Mouse (Mus musculus) forebrain, embryonic 16.5 days (tissue): ENCODE results near the gene Ubr7. TPM values are rescaled to one million over a fixed set of nuclear protein-coding genes. Genes with fewer than 3 reads are reported as not detected.

Experiments
- ATAC-seq: fragments of 200-750 bp; cut with Nextera tagmentation; 2 replicates; pipeline ENCODE4 v1.8.0; 2017; ENCODE audit warnings: mild to moderate bottlenecking, moderate library complexity
- H3K27ac ChIP-seq: fragments of 300-500 bp; sonication (generic); 2 replicates; pipeline ENCODE4 v1.5.1; 2014; ENCODE audit warnings: low read length, control low read depth
- H3K27me3 ChIP-seq: fragments of 300-500 bp; sonication (generic); replicated peaks from 2 replicates; pipeline ENCODE4 v1.6.1; 2014; ENCODE audit warnings: low read length; ENCODE audit not compliant: control insufficient read depth, insufficient read depth
- H3K36me3 ChIP-seq: fragments of 300-500 bp; sonication (generic); 2 replicates; pipeline ENCODE4 v1.6.1; 2014; ENCODE audit not compliant: control insufficient read depth, insufficient read depth
- H3K4me1 ChIP-seq: fragments of 300-500 bp; sonication (generic); replicated peaks from 2 replicates; pipeline ENCODE4 v1.6.1; 2014; ENCODE audit warnings: low read length; ENCODE audit not compliant: control insufficient read depth, insufficient read depth
- H3K4me2 ChIP-seq: fragments of 300-500 bp; sonication (generic); 2 replicates; pipeline ENCODE4 v1.6.1; 2014; ENCODE audit warnings: mild to moderate bottlenecking, low read length, control low read depth
- H3K4me3 ChIP-seq: fragments of 300-500 bp; sonication (generic); replicated peaks from 2 replicates; pipeline ENCODE4 v1.5.1; 2014; ENCODE audit warnings: mild to moderate bottlenecking, low read length, control low read depth
- H3K9ac ChIP-seq: fragments of 300-500 bp; sonication (generic); replicated peaks from 2 replicates; pipeline ENCODE4 v1.6.1; 2014; ENCODE audit warnings: low read depth, low read length, control low read depth
- H3K9me3 ChIP-seq: fragments of 300-500 bp; sonication (generic); 2 replicates; pipeline ENCODE4 v1.6.1; 2016; ENCODE audit warnings: low read length; ENCODE audit not compliant: control insufficient read depth
- WGBS: fragments of 180-500 bp; shearing (Covaris S2); extraction: QIAGEN DNeasy Blood & Tissue Kit; methylation state at CpG from one replicate; pipeline ENCODE4 v1.1.7; 2014; 5-methylcytosine and 5-hydroxymethylcytosine counted together
- polyA plus RNA-seq: library from polyadenylated mRNA; unstranded; fragments of >200 nt; fragmentation: Nextera tagmentation; extraction: Ambion mirVana; gene quantifications from 2 replicates; pipeline ENCODE4 v1.2.1, GENCODE M21; 2015

Ubr7 gene
- polyA plus RNA-seq, 1 experiment from 2014 or later = 43.1 TPM

GRCm38 (mm10) chr12:102784899-102785592, 27.3 kb downstream of the Ubr7 start:
- H3K27me3 ChIP-seq = no peaks in the 10 kb centered on the region
- no peak overlapping the region for H3K27ac ChIP-seq
- no peaks in the 10 kb centered on the region for H3K9me3 ChIP-seq
- H3K9ac ChIP-seq = no peak overlapping the region
- peaks cover 26% of the 10 kb centered on the region for H3K36me3 ChIP-seq
- H3K4me1 ChIP-seq = no peaks in the 10 kb centered on the region
- no peak overlapping the region for H3K4me3 ChIP-seq
- no peak overlapping the region for H3K4me2 ChIP-seq
- no peak for ATAC-seq
- 94% methylated on average over 19 of the region's 19 CpGs for WGBS

GRCm38 (mm10) chr12:102785593-102785985, 27.8 kb downstream of the Ubr7 start:
- WGBS = 81% methylated on average over 5 of the region's 5 CpGs
- H3K4me2 ChIP-seq = no peak overlapping the region
- no peaks in the 10 kb centered on the region for H3K4me1 ChIP-seq
- no peak overlapping the region for H3K4me3 ChIP-seq
- no peaks in the 10 kb centered on the region for H3K9me3 ChIP-seq
- no peaks in the 10 kb centered on the region for H3K27me3 ChIP-seq
- H3K9ac ChIP-seq = no peak overlapping the region
- no peak for ATAC-seq
- peaks cover 31% of the 10 kb centered on the region for H3K36me3 ChIP-seq
- no peak overlapping the region for H3K27ac ChIP-seq

DNA sequence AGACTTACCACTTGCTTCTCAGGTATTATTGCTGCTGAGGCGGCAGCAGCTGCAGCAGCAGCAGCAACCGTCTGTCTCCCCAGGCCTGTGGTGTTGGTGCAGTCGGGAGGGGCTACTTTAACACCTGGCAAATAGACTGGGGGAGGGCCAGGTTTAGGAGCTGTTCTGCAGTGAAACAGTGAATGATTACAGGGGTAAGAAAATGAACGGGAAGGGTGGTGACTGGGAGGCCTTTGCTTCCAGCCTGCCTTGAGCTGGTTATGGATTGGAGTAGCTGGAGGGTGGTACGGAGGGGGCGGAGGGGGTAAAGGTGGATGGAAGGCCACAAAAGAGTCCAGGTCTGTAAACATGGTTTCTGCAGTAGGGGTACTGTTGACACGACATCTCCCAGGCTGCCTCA, 30.2 kb downstream of the Ubr7 start:
- Histone ChIP-seq H3K9ac (no peak overlapping the region), H3K36me3 (peaks cover 34% of the 10 kb centered on the region), H3K4me2 (no peak overlapping the region), H3K9me3 (no peaks in the 10 kb centered on the region), H3K4me1 (no peaks in the 10 kb centered on the region), H3K4me3 (no peak overlapping the region), H3K27ac (no peak overlapping the region), H3K27me3 (no peaks in the 10 kb centered on the region)
- no peak for ATAC-seq
- 91% methylated on average over 7 of the region's 7 CpGs for WGBS

GRCm38 (mm10) chr12:102799528-102799927, 41.8 kb downstream of the Ubr7 start:
- no peak for ATAC-seq
- Histone ChIP-seq H3K9ac (no peak overlapping the region), H3K4me3 (no peak overlapping the region), H3K4me2 (no peak overlapping the region), H3K27ac (no peak overlapping the region), H3K4me1 (no peaks in the 10 kb centered on the region), H3K27me3 (no peaks in the 10 kb centered on the region), H3K36me3 (peaks cover 2% of the 10 kb centered on the region; the same call in 1 of the 2 replicates), H3K9me3 (no peaks in the 10 kb centered on the region)
- 98% methylated on average over 2 of the region's 2 CpGs for WGBS

GRCm38 (mm10) chr12:102814858-102815257, 57.1 kb downstream of the Ubr7 start:
- H3K27ac ChIP-seq = no peak overlapping the region
- no peak overlapping the region for H3K9ac ChIP-seq
- no peak for ATAC-seq
- WGBS = 70% methylated on average over 1 of the region's 1 CpGs
- peaks cover 1% of the 10 kb centered on the region; the same call in 1 of the 2 replicates for H3K36me3 ChIP-seq
- no peak overlapping the region for H3K4me2 ChIP-seq
- no peaks in the 10 kb centered on the region for H3K27me3 ChIP-seq
- no peaks in the 10 kb centered on the region for H3K9me3 ChIP-seq
- no peaks in the 10 kb centered on the region for H3K4me1 ChIP-seq
- H3K4me3 ChIP-seq = no peak overlapping the region

- H3K36me3 ChIP-seq = no peaks in the 10 kb centered on the region
- H3K27ac ChIP-seq = no peak overlapping the region
- no peak for ATAC-seq
- WGBS = 97% methylated on average over 1 of the region's 1 CpGs
- no peaks in the 10 kb centered on the region for H3K9me3 ChIP-seq
- H3K27me3 ChIP-seq = no peaks in the 10 kb centered on the region
- no peak overlapping the region for H3K4me3 ChIP-seq
- H3K9ac ChIP-seq = no peak overlapping the region
- H3K4me1 ChIP-seq = no peaks in the 10 kb centered on the region
- H3K4me2 ChIP-seq = no peak overlapping the region
These were observed 68.6 kb downstream of the Ubr7 start for GRCm38 (mm10) chr12:102826399-102826798.

DNA sequence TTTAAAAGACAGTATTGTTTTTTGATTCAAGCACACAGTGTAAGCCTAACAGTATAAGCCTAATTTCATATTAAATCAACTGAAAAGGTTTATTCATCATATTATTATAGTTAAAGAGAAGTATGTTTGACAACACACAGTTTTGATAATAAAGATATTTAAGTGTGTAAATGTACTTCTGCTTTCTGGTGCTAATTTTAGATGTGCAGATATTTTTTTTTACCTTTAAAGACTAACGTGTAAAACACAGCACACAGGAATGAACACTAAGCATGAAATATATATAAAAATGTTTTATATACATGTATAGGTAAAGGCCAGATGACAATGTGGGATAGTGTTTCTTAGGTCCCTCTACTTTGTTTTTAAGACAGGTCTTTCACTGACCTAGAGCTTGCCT, 69.4 kb downstream of the Ubr7 start:
- no peak overlapping the region for H3K27ac ChIP-seq
- H3K36me3 ChIP-seq = no peaks in the 10 kb centered on the region
- H3K9me3 ChIP-seq = no peaks in the 10 kb centered on the region
- no peak overlapping the region for H3K9ac ChIP-seq
- 93% methylated on average over 1 of the region's 1 CpGs for WGBS
- no peak for ATAC-seq
- H3K4me1 ChIP-seq = no peaks in the 10 kb centered on the region
- H3K4me3 ChIP-seq = no peak overlapping the region
- no peaks in the 10 kb centered on the region for H3K27me3 ChIP-seq
- no peak overlapping the region for H3K4me2 ChIP-seq

Other genes with a start within 250 kb of the Ubr7 start
- gene Chga, start 203.0 kb upstream of the Ubr7 start, polyA plus RNA-seq = 97.7 and 118 TPM in 2 replicates
- gene Itpk1, start 53.0 kb upstream of the Ubr7 start, polyA plus RNA-seq = 66.5 and 68.7 TPM in 2 replicates
- 53.6 and 60.2 TPM in 2 replicates for gene Moap1, start 14.3 kb upstream of the Ubr7 start, polyA plus RNA-seq
- gene Tmem251, start 14.2 kb upstream of the Ubr7 start, polyA plus RNA-seq = 11.0 and 11.9 TPM in 2 replicates
- gene Gm28051, start 202 bp upstream of the Ubr7 start, polyA plus RNA-seq = not detected in 2 replicates
- gene Gon7, start 164 bp upstream of the Ubr7 start, polyA plus RNA-seq = 43.6 and 50.0 TPM in 2 replicates
- 38.4 and 39.8 TPM in 2 replicates for gene Gm20604, start 705 bp downstream of the Ubr7 start, polyA plus RNA-seq
- gene Btbd7, start 120.5 kb downstream of the Ubr7 start, polyA plus RNA-seq = 16.1 and 17.5 TPM in 2 replicates
- not detected in 2 replicates for gene Cox8c, start 141.3 kb downstream of the Ubr7 start, polyA plus RNA-seq
- 8.8 TPM in 2 replicates for gene Unc79, start 190.9 kb downstream of the Ubr7 start, polyA plus RNA-seq